Mouse (Mus musculus): ENCODE data around the gene Elobl. TPM values are rescaled to one million over a fixed set of nuclear protein-coding genes. Genes with fewer than 3 reads are reported as not detected.
"Not testable (repeated sequence)": the region's sequence is repeated elsewhere in the genome, so short reads cannot be mapped to it uniquely, and the experiment has no call there.

Gene Elobl
- polyA plus RNA-seq, 1 experiment = not detected

GRCm38 (mm10) chr11:89001569-89001968, 34.8 kb upstream of the Elobl start:
- Histone ChIP-seq H3K4me3 (replicated peaks) (peak overlapping the region; percentile 100), H3K36me3 (replicated peaks; ENCODE audit: low read length) (peaks cover 51% of the 10 kb centered on the region), H3K4me1 (peaks cover 82% of the 10 kb centered on the region), H3K9me3 (no peaks in the 10 kb centered on the region), H3K27me3 (replicated peaks) (no peaks in the 10 kb centered on the region)
- TF ChIP-seq FLI1 (IDR thresholded peaks at IDR 0.05; ENCODE audit: low read length) (no peak), GATA1 (IDR thresholded peaks at IDR 0.05; ENCODE audit: borderline replicate concordance, low read length) (no peak)

GRCm38 (mm10) chr11:89000527-89000819, 33.7 kb upstream of the Elobl start:
- no peaks in the 10 kb centered on the region for H3K9me3 ChIP-seq
- TF ChIP-seq FLI1 (IDR thresholded peaks at IDR 0.05; ENCODE audit: low read length) = no peak
- no peak for TF ChIP-seq GATA1 (IDR thresholded peaks at IDR 0.05; ENCODE audit: borderline replicate concordance, low read length)
- H3K4me3 ChIP-seq (replicated peaks) = peak overlapping the region; percentile 100
- H3K36me3 ChIP-seq (replicated peaks; ENCODE audit: low read length) = peaks cover 40% of the 10 kb centered on the region
- H3K27me3 ChIP-seq (replicated peaks) = no peaks in the 10 kb centered on the region
- H3K4me1 ChIP-seq = peaks cover 85% of the 10 kb centered on the region

- TF ChIP-seq GATA1 (IDR thresholded peaks at IDR 0.05; ENCODE audit: borderline replicate concordance, low read length) = no peak
- TF ChIP-seq FLI1 (IDR thresholded peaks at IDR 0.05; ENCODE audit: low read length) = no peak
- H3K4me1 ChIP-seq = peaks cover 84% of the 10 kb centered on the region
- peaks cover 35% of the 10 kb centered on the region for H3K36me3 ChIP-seq (replicated peaks; ENCODE audit: low read length)
- H3K27me3 ChIP-seq (replicated peaks) = no peaks in the 10 kb centered on the region
- no peaks in the 10 kb centered on the region for H3K9me3 ChIP-seq
- H3K4me3 ChIP-seq (replicated peaks) = peak overlapping the region; percentile 100
Observed at GRCm38 (mm10) chr11:88999723-89000526, 33.2 kb upstream of the Elobl start.

- no peaks in the 10 kb centered on the region for H3K9me3 ChIP-seq
Observed at GRCm38 (mm10) chr11:88998974-88999722, 32.4 kb upstream of the Elobl start, which contains the start of gene Trim25. Trim25 (plus strand) TSS chr11:88999376.

GRCm38 (mm10) chr11:88998406-88998805, 31.7 kb upstream of the Elobl start:
- peaks cover 20% of the 10 kb centered on the region for H3K36me3 ChIP-seq (replicated peaks; ENCODE audit: low read length)
- no peak for TF ChIP-seq GATA1 (IDR thresholded peaks at IDR 0.05; ENCODE audit: borderline replicate concordance, low read length)
- TF ChIP-seq FLI1 (IDR thresholded peaks at IDR 0.05; ENCODE audit: low read length) = no peak
- no peaks in the 10 kb centered on the region for H3K9me3 ChIP-seq
- peak overlapping the region; percentile 100 for H3K4me3 ChIP-seq (replicated peaks)
- H3K27me3 ChIP-seq (replicated peaks) = no peaks in the 10 kb centered on the region
- H3K4me1 ChIP-seq = peaks cover 83% of the 10 kb centered on the region

More at GRCm38 (mm10) chr11:88998974-88999722, 32.4 kb upstream of the Elobl start, which contains the start of gene Trim25:
- Histone ChIP-seq H3K4me3 (replicated peaks) (peak within 1 kb of the TSS; percentile 100), H3K36me3 (replicated peaks; ENCODE audit: low read length) (peaks cover 28% of the 10 kb centered on the region), H3K4me1 (peaks cover 83% of the 10 kb centered on the region), H3K27me3 (replicated peaks) (no peaks in the 10 kb centered on the region)
- TF ChIP-seq GATA1 (IDR thresholded peaks at IDR 0.05; ENCODE audit: borderline replicate concordance, low read length) (no peak), FLI1 (IDR thresholded peaks at IDR 0.05; ENCODE audit: low read length) (no peak)

- H3K27me3 ChIP-seq (replicated peaks); H3K36me3 ChIP-seq (replicated peaks; ENCODE audit: low read length); H3K9me3 ChIP-seq; H3K4me3 ChIP-seq (replicated peaks): not testable (repeated sequence)
- peaks cover 73% of the 10 kb centered on the region for H3K4me1 ChIP-seq
Observed at GRCm38 (mm10) chr11:88997343-88997742, 30.6 kb upstream of the Elobl start.

GRCm38 (mm10) chr11:88996427-88996826, 29.7 kb upstream of the Elobl start:
- Histone ChIP-seq H3K36me3 (replicated peaks; ENCODE audit: low read length) (peaks cover 4% of the 10 kb centered on the region), H3K9me3 (no peaks in the 10 kb centered on the region), H3K4me3 (replicated peaks) (peak overlapping the region; percentile 12), H3K27me3 (replicated peaks) (no peaks in the 10 kb centered on the region), H3K4me1 (peaks cover 64% of the 10 kb centered on the region)
- no peak for TF ChIP-seq FLI1 (IDR thresholded peaks at IDR 0.05; ENCODE audit: low read length)
- no peak for TF ChIP-seq GATA1 (IDR thresholded peaks at IDR 0.05; ENCODE audit: borderline replicate concordance, low read length)

GRCm38 (mm10) chr11:88995616-88996015, 28.9 kb upstream of the Elobl start:
- TF ChIP-seq FLI1 (IDR thresholded peaks at IDR 0.05; ENCODE audit: low read length) (no peak), GATA1 (IDR thresholded peaks at IDR 0.05; ENCODE audit: borderline replicate concordance, low read length) (no peak)
- no peak overlapping the region for H3K4me3 ChIP-seq (replicated peaks)
- H3K4me1 ChIP-seq = peaks cover 56% of the 10 kb centered on the region
- no peaks in the 10 kb centered on the region for H3K9me3 ChIP-seq
- no peaks in the 10 kb centered on the region for H3K27me3 ChIP-seq (replicated peaks)
- peaks cover 7% of the 10 kb centered on the region for H3K36me3 ChIP-seq (replicated peaks; ENCODE audit: low read length)

GRCm38 (mm10) chr11:88994492-88994891, 27.8 kb upstream of the Elobl start:
- H3K4me1 ChIP-seq = peaks cover 44% of the 10 kb centered on the region
- peaks cover 9% of the 10 kb centered on the region for H3K36me3 ChIP-seq (replicated peaks; ENCODE audit: low read length)
- H3K27me3 ChIP-seq (replicated peaks) = no peaks in the 10 kb centered on the region
- TF ChIP-seq FLI1 (IDR thresholded peaks at IDR 0.05; ENCODE audit: low read length) = no peak
- TF ChIP-seq GATA1 (IDR thresholded peaks at IDR 0.05; ENCODE audit: borderline replicate concordance, low read length) = no peak
- H3K9me3 ChIP-seq = no peaks in the 10 kb centered on the region
- no peak overlapping the region for H3K4me3 ChIP-seq (replicated peaks)

- Histone ChIP-seq H3K9me3 (no peaks in the 10 kb centered on the region), H3K4me3 (replicated peaks) (no peak overlapping the region), H3K4me1 (peaks cover 39% of the 10 kb centered on the region), H3K36me3 (replicated peaks; ENCODE audit: low read length) (peaks cover 13% of the 10 kb centered on the region), H3K27me3 (replicated peaks) (no peaks in the 10 kb centered on the region)
- no peak for TF ChIP-seq GATA1 (IDR thresholded peaks at IDR 0.05; ENCODE audit: borderline replicate concordance, low read length)
- no peak for TF ChIP-seq FLI1 (IDR thresholded peaks at IDR 0.05; ENCODE audit: low read length)
Observed at GRCm38 (mm10) chr11:88993625-88994024, 26.9 kb upstream of the Elobl start.

Data from megakaryocyte, embryonic 14.5 days (primary cell).